Mouse (Mus musculus): ENCODE measurements around the gene Tac2. TPM values are rescaled to one million over a fixed set of nuclear protein-coding genes. Genes with fewer than 3 reads are reported as not detected.
A peak's percentile ranks its signal among the peaks of the same experiment; 100 is the strongest.

Gene Tac2
- polyA plus RNA-seq, 1 experiment from 2014 or later = 1.8 TPM

DNA sequence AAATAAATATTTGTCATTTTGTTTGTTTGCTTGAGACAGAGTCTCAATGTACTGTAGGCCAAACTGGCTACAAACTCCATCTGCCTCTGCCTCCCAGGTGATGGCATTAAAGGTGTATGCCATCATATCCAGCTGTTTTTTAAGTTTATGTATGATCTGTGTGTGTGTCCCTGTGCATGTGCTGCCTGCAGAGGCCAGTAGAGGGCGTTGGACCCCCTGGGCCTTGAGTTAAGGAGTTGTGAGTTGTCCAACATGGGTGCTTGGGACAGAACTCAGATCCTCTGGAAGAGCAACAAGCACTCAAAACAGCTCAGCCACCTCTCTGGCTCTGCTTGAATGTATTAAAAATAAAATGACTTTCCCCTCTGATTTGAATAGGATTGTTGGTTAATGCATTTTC is 33.2 kb upstream of the Tac2 start:
- Histone ChIP-seq H3K9me3 (replicated peaks; ENCODE audit: control insufficient read depth, low read length) (no peaks in the 10 kb centered on the region), H3K4me1 (ENCODE audit: control insufficient read depth, insufficient read depth, low read length) (no peaks in the 10 kb centered on the region), H3K4me3 (replicated peaks; ENCODE audit: low read length) (no peak overlapping the region), H3K27ac (ENCODE audit: low read length) (no peak overlapping the region), H3K4me2 (ENCODE audit: low read depth, low read length) (no peak overlapping the region), H3K36me3 (ENCODE audit: control insufficient read depth, insufficient read depth, low read length) (peaks cover 16% of the 10 kb centered on the region), H3K27me3 (ENCODE audit: control insufficient read depth, insufficient read depth, low read length) (no peaks in the 10 kb centered on the region), H3K9ac (ENCODE audit: low read length) (no peak overlapping the region)
- no peak for ATAC-seq (ENCODE audit: insufficient read depth, low FRiP score)
- WGBS = 24% methylated on average over 1 of the region's 1 CpGs

DNA sequence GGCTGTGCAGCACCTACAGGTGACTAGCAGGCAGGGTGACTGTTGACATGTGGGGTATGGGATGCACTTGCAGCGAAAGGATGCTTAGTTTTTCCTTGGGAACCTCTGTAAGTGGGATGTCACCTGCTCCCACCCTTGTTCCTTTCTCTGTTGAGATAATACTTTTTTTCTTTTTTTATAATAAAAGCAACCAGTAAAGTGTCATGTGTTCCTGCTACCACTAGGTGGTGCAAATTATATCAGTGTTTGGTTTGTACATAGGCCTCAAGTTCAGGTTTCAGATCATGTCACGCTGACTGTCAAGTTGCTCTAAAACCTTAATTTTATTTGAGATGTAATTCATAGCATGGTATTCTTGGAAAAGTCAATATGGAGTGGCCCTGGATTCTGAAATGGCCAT is 29.6 kb upstream of the Tac2 start:
- no peak for ATAC-seq (ENCODE audit: insufficient read depth, low FRiP score)
- peaks cover 16% of the 10 kb centered on the region for H3K36me3 ChIP-seq (ENCODE audit: control insufficient read depth, insufficient read depth, low read length)
- no peak overlapping the region for H3K27ac ChIP-seq (ENCODE audit: low read length)
- H3K9me3 ChIP-seq (replicated peaks; ENCODE audit: control insufficient read depth, low read length) = no peaks in the 10 kb centered on the region
- no peaks in the 10 kb centered on the region for H3K27me3 ChIP-seq (ENCODE audit: control insufficient read depth, insufficient read depth, low read length)
- no peaks in the 10 kb centered on the region for H3K4me1 ChIP-seq (ENCODE audit: control insufficient read depth, insufficient read depth, low read length)
- WGBS = 43% methylated on average over 2 of the region's 2 CpGs
- no peak overlapping the region for H3K4me2 ChIP-seq (ENCODE audit: low read depth, low read length)
- no peak overlapping the region for H3K9ac ChIP-seq (ENCODE audit: low read length)
- no peak overlapping the region for H3K4me3 ChIP-seq (replicated peaks; ENCODE audit: low read length)

DNA sequence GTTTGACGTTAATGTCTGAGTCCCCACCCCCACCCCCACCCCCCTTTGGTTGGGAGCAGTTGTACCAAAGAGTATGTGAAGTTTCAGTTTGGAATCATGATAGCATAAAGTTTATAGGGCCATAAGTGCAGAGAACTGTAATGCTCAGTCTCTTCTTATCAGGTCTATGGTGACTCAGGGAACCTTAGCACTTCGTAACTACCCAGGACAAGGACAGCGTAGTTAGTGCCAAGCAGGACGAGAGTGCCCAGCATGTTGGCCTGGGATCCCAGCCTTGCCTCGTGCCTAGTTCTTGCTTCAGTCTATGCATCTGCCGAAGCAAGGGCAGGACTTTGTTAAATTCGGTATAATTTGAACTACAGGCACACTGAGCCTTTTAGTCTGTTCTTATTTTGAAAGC is 28.5 kb upstream of the Tac2 start:
- ATAC-seq (ENCODE audit: insufficient read depth, low FRiP score) = no peak
- 90% methylated on average over 7 of the region's 7 CpGs for WGBS
- peaks cover 13% of the 10 kb centered on the region for H3K36me3 ChIP-seq (ENCODE audit: control insufficient read depth, insufficient read depth, low read length)

DNA sequence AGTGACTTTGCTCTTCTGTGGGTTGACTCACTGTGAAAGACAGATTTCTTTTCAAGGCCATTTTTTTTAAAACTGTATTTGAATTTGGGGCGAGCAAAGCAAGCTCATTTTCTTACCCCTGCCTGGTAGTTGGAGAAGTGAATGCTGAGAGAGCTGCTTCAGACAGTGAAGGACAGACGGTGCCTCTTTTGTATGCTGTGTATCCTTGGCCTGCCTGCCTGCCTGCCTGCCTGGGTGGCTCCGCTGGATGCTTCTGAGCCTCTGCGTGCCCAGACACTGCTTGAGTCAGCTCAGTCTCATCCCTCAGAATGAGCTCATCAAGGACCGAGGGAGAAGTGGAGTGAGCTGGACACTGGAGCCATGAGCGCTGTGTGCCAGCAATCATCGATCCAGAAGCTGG is 25.3 kb upstream of the Tac2 start:
- Histone ChIP-seq H3K27ac (ENCODE audit: low read length) (no peak overlapping the region), H3K27me3 (ENCODE audit: control insufficient read depth, insufficient read depth, low read length) (no peaks in the 10 kb centered on the region), H3K4me3 (replicated peaks; ENCODE audit: low read length) (no peak overlapping the region), H3K9ac (ENCODE audit: low read length) (no peak overlapping the region), H3K4me1 (ENCODE audit: control insufficient read depth, insufficient read depth, low read length) (no peaks in the 10 kb centered on the region), H3K9me3 (replicated peaks; ENCODE audit: control insufficient read depth, low read length) (no peaks in the 10 kb centered on the region), H3K4me2 (ENCODE audit: low read depth, low read length) (no peak overlapping the region), H3K36me3 (ENCODE audit: control insufficient read depth, insufficient read depth, low read length) (peaks cover 6% of the 10 kb centered on the region)
- ATAC-seq (ENCODE audit: insufficient read depth, low FRiP score) = no peak
- 88% methylated on average over 7 of the region's 7 CpGs for WGBS

More for the DNA sequence above, 28.5 kb upstream of the Tac2 start:
- H3K27me3 ChIP-seq (ENCODE audit: control insufficient read depth, insufficient read depth, low read length) = no peaks in the 10 kb centered on the region
- no peak overlapping the region for H3K27ac ChIP-seq (ENCODE audit: low read length)
- H3K4me1 ChIP-seq (ENCODE audit: control insufficient read depth, insufficient read depth, low read length) = no peaks in the 10 kb centered on the region
- H3K9me3 ChIP-seq (replicated peaks; ENCODE audit: control insufficient read depth, low read length) = no peaks in the 10 kb centered on the region
- no peak overlapping the region for H3K9ac ChIP-seq (ENCODE audit: low read length)
- no peak overlapping the region for H3K4me3 ChIP-seq (replicated peaks; ENCODE audit: low read length)
- no peak overlapping the region for H3K4me2 ChIP-seq (ENCODE audit: low read depth, low read length)

DNA sequence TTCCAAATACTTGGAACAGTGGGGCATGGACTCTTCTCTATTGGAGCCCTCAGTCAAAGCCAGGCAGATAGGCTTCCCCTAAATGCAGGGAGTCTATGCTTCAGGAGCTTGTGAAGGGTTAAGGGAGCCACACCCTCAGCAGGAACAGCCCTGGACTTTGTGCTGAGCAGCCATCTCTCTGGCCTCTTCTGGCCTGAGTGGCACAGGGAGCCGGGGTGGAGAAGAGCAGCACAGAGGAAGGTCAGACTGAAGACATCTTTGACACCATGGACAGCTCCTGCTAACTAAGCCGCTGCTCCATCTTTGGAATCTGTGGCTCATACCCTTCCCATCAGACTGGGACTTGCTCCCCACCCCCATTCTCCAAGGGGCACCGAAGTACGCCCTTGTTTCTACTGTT is 21.0 kb upstream of the Tac2 start:
- no peaks in the 10 kb centered on the region for H3K36me3 ChIP-seq (ENCODE audit: control insufficient read depth, insufficient read depth, low read length)
- H3K4me2 ChIP-seq (ENCODE audit: low read depth, low read length) = peak overlapping the region; percentile 34; the same call in 1 of the 2 replicates
- H3K4me1 ChIP-seq (ENCODE audit: control insufficient read depth, insufficient read depth, low read length) = no peaks in the 10 kb centered on the region
- 32% methylated on average over 4 of the region's 4 CpGs for WGBS
- 0 out of 2 replicates have a peak overlapping the region, but pooled peaks have one; percentile 6 for H3K9ac ChIP-seq (ENCODE audit: low read length)
- no peaks in the 10 kb centered on the region for H3K27me3 ChIP-seq (ENCODE audit: control insufficient read depth, insufficient read depth, low read length)
- peak overlapping the region; percentile 14 for H3K4me3 ChIP-seq (replicated peaks; ENCODE audit: low read length)
- ATAC-seq (ENCODE audit: insufficient read depth, low FRiP score) = no peak
- no peak overlapping the region for H3K27ac ChIP-seq (ENCODE audit: low read length)
- H3K9me3 ChIP-seq (replicated peaks; ENCODE audit: control insufficient read depth, low read length) = no peaks in the 10 kb centered on the region

DNA sequence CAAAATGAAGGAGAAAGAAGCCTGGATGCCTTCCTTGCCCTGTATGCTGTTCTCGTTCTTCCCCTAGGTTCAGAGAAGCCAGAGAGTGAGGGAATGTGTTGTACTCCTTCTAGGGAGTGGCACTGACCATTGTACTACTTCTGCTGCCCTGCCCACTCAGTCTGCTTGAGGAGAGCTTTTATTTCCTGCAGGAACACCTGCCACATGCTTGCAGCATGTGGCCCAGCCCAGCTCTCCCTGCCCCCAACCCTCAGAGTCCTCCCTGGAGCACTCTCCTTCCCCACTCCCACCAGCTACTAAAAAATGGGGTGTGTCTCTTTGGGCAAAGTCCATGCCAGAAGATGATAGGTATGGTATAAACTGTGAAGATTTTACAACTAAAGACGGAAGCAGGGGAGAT is 20.0 kb upstream of the Tac2 start:
- peak; percentile 81; the same call in 1 of the 2 replicates for ATAC-seq (ENCODE audit: insufficient read depth, low FRiP score)
- H3K9ac ChIP-seq (ENCODE audit: low read length) = no peak overlapping the region; the same call in 1 of the 2 replicates
- no peaks in the 10 kb centered on the region for H3K27me3 ChIP-seq (ENCODE audit: control insufficient read depth, insufficient read depth, low read length)
- H3K9me3 ChIP-seq (replicated peaks; ENCODE audit: control insufficient read depth, low read length) = no peaks in the 10 kb centered on the region
- H3K4me3 ChIP-seq (replicated peaks; ENCODE audit: low read length) = peak overlapping the region; percentile 14
- H3K4me2 ChIP-seq (ENCODE audit: low read depth, low read length) = peak overlapping the region; percentile 34; the same call in 1 of the 2 replicates
- H3K27ac ChIP-seq (ENCODE audit: low read length) = peak overlapping the region; percentile 76
- H3K4me1 ChIP-seq (ENCODE audit: control insufficient read depth, insufficient read depth, low read length) = no peaks in the 10 kb centered on the region
- 41% methylated on average over 2 of the region's 2 CpGs for WGBS
- no peaks in the 10 kb centered on the region for H3K36me3 ChIP-seq (ENCODE audit: control insufficient read depth, insufficient read depth, low read length)

DNA sequence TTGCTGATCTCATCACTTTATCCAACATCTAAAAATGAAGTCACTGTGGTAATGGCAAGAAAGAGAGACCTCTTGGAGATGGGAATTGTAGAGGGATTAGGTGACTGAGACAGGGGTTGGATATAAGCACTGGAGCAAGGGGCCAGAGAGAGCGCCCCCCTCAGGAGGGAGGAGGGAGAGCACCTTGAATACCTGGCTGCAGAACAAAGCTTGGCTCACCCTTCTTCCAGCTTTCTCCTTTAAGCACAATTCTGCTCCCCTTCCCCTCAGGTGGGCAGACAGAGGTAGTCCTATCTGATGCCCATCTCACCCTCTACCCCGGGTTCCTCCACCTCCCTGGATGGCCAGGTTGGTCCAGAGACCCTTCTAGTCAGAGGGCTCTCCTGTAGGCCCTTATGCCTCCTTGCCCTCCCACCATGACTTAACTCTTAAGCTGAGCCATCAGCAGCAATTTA is 19.5 kb upstream of the Tac2 start, which contains the start of gene Myo1a:
Gene Myo1a, plus strand, starts transcription at position 405 of the 455 bp plus-strand sequence.
- H3K4me2 ChIP-seq (ENCODE audit: low read depth, low read length) = peak within 1 kb of the TSS; percentile 34
- 51% methylated on average over 2 of the region's 2 CpGs for WGBS
- ATAC-seq (ENCODE audit: insufficient read depth, low FRiP score) = no peak

DNA sequence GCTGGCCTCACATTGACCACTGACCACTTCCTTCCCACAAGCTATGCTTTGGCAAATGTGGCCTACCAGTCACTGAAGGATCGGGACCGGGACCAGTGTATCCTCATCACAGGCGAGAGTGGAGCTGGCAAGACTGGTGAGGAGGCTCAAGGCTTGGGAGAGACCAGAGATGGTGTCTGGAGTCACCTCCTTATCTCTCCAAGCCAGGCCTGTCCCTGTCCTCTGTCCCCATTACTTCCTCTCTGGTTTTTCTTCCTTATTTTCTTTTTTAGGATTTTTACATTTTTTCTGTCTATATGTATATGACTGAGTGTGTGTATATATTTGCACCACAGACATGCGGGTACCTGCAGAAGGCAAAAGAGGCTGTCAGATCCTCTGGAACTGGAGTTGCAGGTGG is 18.5 kb upstream of the Tac2 start:
- ATAC-seq (ENCODE audit: insufficient read depth, low FRiP score) = no peak
- Histone ChIP-seq H3K9ac (ENCODE audit: low read length) (no peak overlapping the region), H3K4me3 (replicated peaks; ENCODE audit: low read length) (no peak overlapping the region), H3K36me3 (ENCODE audit: control insufficient read depth, insufficient read depth, low read length) (no peaks in the 10 kb centered on the region), H3K27me3 (ENCODE audit: control insufficient read depth, insufficient read depth, low read length) (no peaks in the 10 kb centered on the region), H3K4me2 (ENCODE audit: low read depth, low read length) (no peak overlapping the region), H3K9me3 (replicated peaks; ENCODE audit: control insufficient read depth, low read length) (no peaks in the 10 kb centered on the region), H3K27ac (ENCODE audit: low read length) (no peak overlapping the region), H3K4me1 (ENCODE audit: control insufficient read depth, insufficient read depth, low read length) (no peaks in the 10 kb centered on the region)
- WGBS = 94% methylated on average over 4 of the region's 4 CpGs

More for the DNA sequence above, 19.5 kb upstream of the Tac2 start, which contains the start of gene Myo1a:
- peak within 1 kb of the TSS; percentile 76 for H3K27ac ChIP-seq (ENCODE audit: low read length)
- H3K9ac ChIP-seq (ENCODE audit: low read length) = no peak within 1 kb of the TSS; the same call in 1 of the 2 replicates
- H3K4me1 ChIP-seq (ENCODE audit: control insufficient read depth, insufficient read depth, low read length) = no peaks in the 10 kb centered on the region
- no peaks in the 10 kb centered on the region for H3K27me3 ChIP-seq (ENCODE audit: control insufficient read depth, insufficient read depth, low read length)
- peak within 1 kb of the TSS; percentile 14 for H3K4me3 ChIP-seq (replicated peaks; ENCODE audit: low read length)
- H3K36me3 ChIP-seq (ENCODE audit: control insufficient read depth, insufficient read depth, low read length) = no peaks in the 10 kb centered on the region
- H3K9me3 ChIP-seq (replicated peaks; ENCODE audit: control insufficient read depth, low read length) = no peaks in the 10 kb centered on the region

DNA sequence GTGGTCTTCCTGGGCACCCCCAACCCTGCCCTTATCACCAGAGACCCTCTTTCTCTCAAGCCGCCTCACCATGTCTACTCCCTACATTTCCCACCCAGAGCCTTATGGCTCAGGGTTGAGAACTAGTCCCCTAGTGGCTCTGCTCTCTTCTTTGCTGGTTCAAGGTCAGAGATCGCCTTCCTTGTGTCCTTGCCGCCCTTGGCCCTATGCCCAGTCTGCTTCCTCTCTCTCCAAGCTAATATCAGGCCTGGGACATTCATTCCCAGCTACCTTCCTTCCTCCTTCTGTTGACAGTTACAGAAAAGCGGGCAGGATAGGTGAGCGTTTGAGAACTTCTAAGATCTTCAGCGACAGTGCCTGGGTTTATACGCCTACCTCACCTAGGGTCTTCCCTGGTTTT is 16.6 kb upstream of the Tac2 start:
- Histone ChIP-seq H3K4me1 (ENCODE audit: control insufficient read depth, insufficient read depth, low read length) (no peaks in the 10 kb centered on the region), H3K9me3 (replicated peaks; ENCODE audit: control insufficient read depth, low read length) (no peaks in the 10 kb centered on the region), H3K4me2 (ENCODE audit: low read depth, low read length) (no peak overlapping the region), H3K4me3 (replicated peaks; ENCODE audit: low read length) (no peak overlapping the region), H3K27ac (ENCODE audit: low read length) (no peak overlapping the region), H3K36me3 (ENCODE audit: control insufficient read depth, insufficient read depth, low read length) (no peaks in the 10 kb centered on the region), H3K9ac (ENCODE audit: low read length) (no peak overlapping the region), H3K27me3 (ENCODE audit: control insufficient read depth, insufficient read depth, low read length) (no peaks in the 10 kb centered on the region)
- WGBS = 72% methylated on average over 7 of the region's 7 CpGs
- ATAC-seq (ENCODE audit: insufficient read depth, low FRiP score) = no peak
